Mouse (Mus musculus) WW6 (cell line): ENCODE results near the gene Pllp.

ENCODE experiments used
- DNase-seq: peaks from one replicate; pipeline ENCODE4 v3.0.0-alpha.2; 2013; ENCODE audit warnings: low read depth, low spot score

Gene Pllp

DNA sequence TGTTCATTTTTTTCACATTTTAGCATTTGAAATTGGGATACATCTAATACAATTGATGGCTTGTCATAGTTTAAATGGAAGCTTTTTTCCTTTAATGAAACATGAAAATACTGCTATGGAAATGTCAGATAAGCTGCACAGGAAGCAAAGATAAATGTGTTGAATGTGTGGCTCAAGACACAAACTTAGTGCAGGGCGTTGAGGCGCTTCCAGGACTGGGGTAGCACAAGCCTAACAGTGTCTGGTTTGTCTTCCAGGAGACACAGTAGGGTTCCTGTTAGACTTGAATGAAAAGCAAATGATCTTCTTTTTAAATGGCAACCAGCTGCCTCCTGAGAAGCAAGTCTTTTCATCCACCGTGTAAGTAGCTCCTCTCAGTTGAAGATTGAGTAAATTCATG lies 46.6 kb downstream of the Pllp start:
- DNase-seq: no peak

DNA sequence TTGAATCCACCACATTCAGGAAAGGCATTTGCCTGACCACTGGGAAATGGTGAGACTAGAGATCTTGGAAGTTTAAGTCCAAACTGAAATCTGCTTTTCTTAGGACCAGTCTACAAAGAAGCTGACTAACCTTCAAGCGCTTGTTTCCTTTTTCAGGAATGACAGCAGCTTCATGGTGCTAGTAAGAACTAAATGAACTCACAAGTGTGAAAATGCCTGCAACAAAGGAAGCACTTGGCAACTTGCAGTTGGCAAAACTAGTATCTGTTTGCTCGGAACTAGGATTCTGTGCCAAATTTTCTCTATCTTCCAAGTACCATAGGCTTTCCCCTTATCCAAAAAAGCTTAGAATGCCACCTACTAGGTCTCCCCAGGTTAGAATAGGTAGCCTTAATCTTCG lies 49.9 kb downstream of the Pllp start:
- no peak for DNase-seq

GRCm38 (mm10) chr8:94645202-94645601 lies 50.9 kb downstream of the Pllp start:
- DNase-seq: no peak

DNA sequence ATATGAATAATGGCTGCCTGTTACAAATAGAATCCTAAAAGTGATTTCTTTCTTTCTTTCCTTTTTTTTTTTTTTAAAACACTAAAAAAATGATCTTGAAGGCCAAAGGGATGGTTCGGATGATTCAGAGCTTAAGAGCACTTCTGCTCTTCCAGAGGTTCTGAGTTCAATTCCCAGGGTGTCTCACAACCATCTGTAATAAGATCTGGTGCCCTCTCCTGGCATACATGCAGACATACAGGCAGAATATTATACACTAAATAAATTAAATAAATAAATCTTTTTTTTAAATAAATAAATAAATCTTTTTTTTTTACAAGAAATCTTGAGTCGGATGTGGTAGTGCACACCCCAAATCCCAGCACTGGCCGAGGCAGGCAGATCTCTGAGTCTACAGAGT lies 54.1 kb downstream of the Pllp start:
- no peak for DNase-seq

DNA sequence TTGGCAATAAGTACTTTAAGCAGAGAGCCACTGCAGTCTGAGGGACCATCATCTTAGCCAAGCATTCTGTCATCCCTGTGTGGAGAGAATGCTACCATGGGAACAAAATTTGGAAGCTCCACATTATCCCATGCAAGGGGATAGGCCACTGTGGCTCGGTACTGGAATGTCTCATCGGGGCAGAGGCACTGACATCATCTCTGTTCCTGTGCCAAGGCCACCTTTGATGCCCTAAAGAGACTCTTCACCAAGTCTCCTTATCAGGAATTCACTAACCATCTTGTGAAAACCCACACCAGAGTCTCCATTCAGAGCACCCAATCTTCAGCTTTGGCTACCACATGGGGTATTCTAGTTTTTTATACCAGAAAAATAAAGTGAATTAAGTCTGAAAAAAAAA lies 54.9 kb downstream of the Pllp start:
- DNase-seq: no peak

DNA sequence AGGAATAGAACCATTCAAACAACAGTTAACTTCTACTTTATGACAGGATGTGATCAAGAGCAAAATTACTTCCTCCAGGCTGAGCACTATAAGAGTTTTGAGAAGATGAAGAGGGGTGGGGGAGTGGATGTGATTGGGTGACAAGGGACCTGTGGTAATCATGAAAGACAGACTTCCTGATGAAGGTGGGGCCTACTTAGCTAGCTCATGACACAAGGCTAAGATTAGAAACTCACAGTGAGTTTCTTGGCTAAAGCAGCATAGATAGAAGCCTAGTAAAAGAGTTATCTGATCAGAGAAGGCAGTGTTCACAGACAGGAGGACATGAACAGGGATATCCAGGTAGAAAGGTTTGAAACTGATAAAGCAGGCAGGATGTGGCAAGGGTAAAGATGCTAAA lies 61.9 kb downstream of the Pllp start:
- DNase-seq: no peak

DNA sequence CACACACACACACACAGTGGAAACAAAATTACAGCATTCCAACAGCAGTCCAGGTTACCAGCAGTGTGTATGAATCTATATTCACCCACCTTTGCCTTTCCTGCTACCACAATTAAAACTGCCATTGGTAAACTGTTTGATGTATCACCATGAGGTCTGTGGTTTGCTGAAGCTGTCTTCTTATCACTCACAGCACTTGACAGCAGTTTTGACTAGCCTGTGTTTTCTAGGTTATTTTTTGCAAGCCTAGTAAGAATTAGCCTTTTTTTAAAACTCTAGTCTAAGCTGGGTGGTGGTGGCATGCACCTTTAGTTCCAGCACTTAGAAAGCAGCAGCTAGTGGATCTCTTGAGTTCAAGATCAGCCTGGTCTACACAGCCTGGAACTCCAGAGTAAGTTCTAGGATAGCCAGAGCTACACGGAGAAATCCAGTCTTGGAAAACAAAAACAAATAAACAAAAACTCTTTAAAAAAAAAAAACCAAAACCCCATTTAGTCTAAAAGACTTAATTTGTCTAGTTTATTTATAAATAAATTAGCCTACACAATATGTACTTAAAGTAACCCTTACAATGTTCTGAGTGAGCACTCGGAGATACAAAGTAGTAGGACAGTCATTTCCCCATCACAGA lies 62.4 kb downstream of the Pllp start:
- no peak for DNase-seq
